Comparison of ENCODE assay signal across 9 mouse cellular contexts in the genomic region with DNA sequence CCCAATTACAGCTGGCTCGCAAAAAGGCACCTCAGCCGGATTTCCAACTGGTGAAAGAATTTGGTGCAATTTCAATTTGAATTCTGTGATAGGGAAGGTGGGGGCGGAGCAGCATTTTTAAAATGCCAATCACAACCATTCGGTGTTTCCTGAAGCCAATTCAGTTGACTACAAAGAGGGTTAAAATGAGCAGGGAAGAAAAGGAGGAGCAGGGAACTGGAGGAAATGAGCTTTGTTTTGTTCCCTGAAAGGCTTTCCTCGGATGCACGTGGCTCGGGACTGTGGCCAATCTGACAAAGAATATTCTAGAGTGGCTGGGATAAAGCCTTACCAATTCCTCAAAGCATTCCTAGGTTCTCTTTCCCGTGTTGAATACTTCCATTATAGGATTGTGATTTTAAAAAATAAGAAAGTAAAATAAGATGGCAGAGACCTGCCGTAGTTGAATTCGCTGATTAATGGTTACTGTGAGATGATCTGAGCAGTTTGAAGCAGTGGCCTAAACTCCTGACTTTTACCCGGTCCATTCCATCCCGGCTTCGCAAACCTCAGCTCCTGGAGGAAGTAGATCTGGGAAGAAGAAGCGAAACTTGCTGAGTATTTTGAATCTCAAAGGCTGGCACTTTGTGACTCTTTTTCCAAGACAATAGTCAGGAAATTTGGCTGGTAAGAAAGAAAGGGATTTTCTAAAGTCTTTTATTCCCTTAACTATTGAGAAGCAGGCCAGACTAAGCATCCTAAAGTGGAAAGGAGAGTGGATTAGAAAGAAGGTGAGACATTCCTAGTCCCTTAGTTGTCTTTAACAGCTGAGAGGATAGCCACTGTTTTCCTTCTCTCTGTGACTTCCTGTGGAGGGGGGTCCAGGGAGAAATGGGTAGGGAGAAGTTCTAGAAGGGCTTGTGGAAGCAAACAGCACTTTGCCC.
DNase-seq lines count a peak whose midpoint lies in the region; ATAC-seq lines count a peak whose summit lies in the region.
"Had no signal": no experiment of that assay in that cellular context is flagged by ENCODE, and none has a peak within 500 bp of the region (broad histone marks: within the 10 kb centered on the region; RNA-seq: fewer than 3 reads in every experiment).

No protein-coding gene starts in this region.

- H3K9me3 ChIP-seq in liver, embryonic 16.5 days (replicated peaks; ENCODE audit: control insufficient read depth, low read length), result no peaks in the 10 kb centered on the region
- no peaks in the 10 kb centered on the region for H3K9me3 ChIP-seq in liver, embryonic 12.5 days (replicated peaks)
- H3K9me3 ChIP-seq in embryonic facial prominence, embryonic 14.5 days (ENCODE audit: control insufficient read depth, low read length), result no peaks in the 10 kb centered on the region
- H3K9me3 ChIP-seq: liver, embryonic 15.5 days had no signal

- H3K27me3 ChIP-seq in liver, embryonic 16.5 days (ENCODE audit: control insufficient read depth, insufficient read depth, low read depth, low read length), result no peaks in the 10 kb centered on the region
- H3K27me3 ChIP-seq in liver, embryonic 12.5 days (replicated peaks), result no peaks in the 10 kb centered on the region
- no peaks in the 10 kb centered on the region for H3K27me3 ChIP-seq in embryonic facial prominence, embryonic 14.5 days (replicated peaks; ENCODE audit: control insufficient read depth, insufficient read depth, low read length)
- H3K27me3 ChIP-seq: liver, embryonic 15.5 days had no signal

- no peak overlapping the region for H3K27ac ChIP-seq in liver, embryonic 16.5 days (ENCODE audit: low read length)
- no peak overlapping the region for H3K27ac ChIP-seq in liver, embryonic 12.5 days
- no peak overlapping the region; the same call in 1 of the 2 replicates for H3K27ac ChIP-seq in embryonic facial prominence, embryonic 14.5 days (replicated peaks; ENCODE audit: low read depth, low read length)
- H3K27ac ChIP-seq: liver, embryonic 15.5 days had no signal

- no peak overlapping the region for H3K4me3 ChIP-seq in liver, embryonic 16.5 days (ENCODE audit: low read depth, low read length)
- no peak overlapping the region for H3K4me3 ChIP-seq in liver, embryonic 12.5 days
- H3K4me3 ChIP-seq in embryonic facial prominence, embryonic 14.5 days (ENCODE audit: low read depth, low read length), result no peak overlapping the region
- H3K4me3 ChIP-seq: liver, embryonic 15.5 days had no signal

- no peaks in the 10 kb centered on the region for H3K4me1 ChIP-seq in liver, embryonic 16.5 days (ENCODE audit: control insufficient read depth, low read depth, low read length)
- peaks cover 19% of the 10 kb centered on the region for H3K4me1 ChIP-seq in liver, embryonic 12.5 days
- peaks cover 8% of the 10 kb centered on the region for H3K4me1 ChIP-seq in embryonic facial prominence, embryonic 14.5 days (ENCODE audit: control insufficient read depth, insufficient read depth, low read length)
- H3K4me1 ChIP-seq: liver, embryonic 15.5 days had no signal

- H3K9ac ChIP-seq in liver, embryonic 16.5 days (ENCODE audit: low read depth, low read length), result no peak overlapping the region
- no peak overlapping the region for H3K9ac ChIP-seq in liver, embryonic 12.5 days
- no peak overlapping the region for H3K9ac ChIP-seq in embryonic facial prominence, embryonic 14.5 days (ENCODE audit: low read depth, low read length)
- H3K9ac ChIP-seq: liver, embryonic 15.5 days had no signal

- no peak overlapping the region for H3K4me2 ChIP-seq in liver, embryonic 16.5 days (ENCODE audit: low read depth, low read length)
- no peak overlapping the region for H3K4me2 ChIP-seq in liver, embryonic 12.5 days
- H3K4me2 ChIP-seq in embryonic facial prominence, embryonic 14.5 days (ENCODE audit: low read depth, low read length), result no peak overlapping the region
- H3K4me2 ChIP-seq: liver, embryonic 15.5 days had no signal

- intact Hi-C loops in heart, postnatal 14 days (cut with DNase I), result loop anchor here (10.0 kb wide), 2 partner anchors 225 to 325 kb away; a partner anchor contains a TSS

- no peaks in the 10 kb centered on the region for H3K36me3 ChIP-seq in liver, embryonic 16.5 days (ENCODE audit: control insufficient read depth, insufficient read depth)
- no peaks in the 10 kb centered on the region for H3K36me3 ChIP-seq in liver, embryonic 12.5 days
- H3K36me3 ChIP-seq in embryonic facial prominence, embryonic 14.5 days (ENCODE audit: control insufficient read depth, insufficient read depth, low read length), result no peaks in the 10 kb centered on the region
- H3K36me3 ChIP-seq: liver, embryonic 15.5 days had no signal

- 48% methylated on average over 14 of the region's 14 CpGs for WGBS in liver, embryonic 16.5 days (ENCODE audit: insufficient replicate concordance)
- WGBS in liver, embryonic 12.5 days (ENCODE audit: insufficient replicate concordance), result 51% methylated on average over 14 of the region's 14 CpGs
- 43% methylated on average over 14 of the region's 14 CpGs for WGBS in embryonic facial prominence, embryonic 14.5 days

- ATAC-seq in liver, embryonic 16.5 days (ENCODE audit: low read depth), result 0 out of 2 replicates have a peak, but pooled peaks have one; percentile 12
- no peak for ATAC-seq in liver, embryonic 12.5 days
- ATAC-seq in embryonic facial prominence, embryonic 14.5 days (ENCODE audit: low read depth), result no peak
- ATAC-seq in erythroblast, adult 5-6 weeks (replicated peaks; ENCODE audit: low FRiP score, poor library complexity, severe bottlenecking), result no peak
- ATAC-seq: hindbrain, embryonic 16.5 days had no signal

- peak; percentile 26 for DNase-seq in embryonic facial prominence, embryonic 14.5 days (ENCODE audit: low spot score)
- DNase-seq in heart, postnatal 14 days, result peak; percentile 24 to 38
- DNase-seq in lung, postnatal 36 days, result peak; percentile 59
- DNase-seq in adrenal gland, postnatal 25 days, result no peak
